Mouse (Mus musculus) heart, postnatal 14 days (tissue): ENCODE measurements at regions not wholly inside any gene's neighbourhood (a gene's known extent, or its start where the extent isn't known, plus 50 kb on each side); places are given as distances from the start of the nearest gene placed in this dataset.

ENCODE experiments used
- DNase-seq, 2 experiments: peaks; one replicate each; pipeline ENCODE4 v3.0.0; 2021 to 2022
- intact Hi-C: fragments of 180-260 bp; cut with DNase I; formaldehyde crosslinking; loops from one replicate; pipeline ENCODE4 v1.15.1; 2025

DNA sequence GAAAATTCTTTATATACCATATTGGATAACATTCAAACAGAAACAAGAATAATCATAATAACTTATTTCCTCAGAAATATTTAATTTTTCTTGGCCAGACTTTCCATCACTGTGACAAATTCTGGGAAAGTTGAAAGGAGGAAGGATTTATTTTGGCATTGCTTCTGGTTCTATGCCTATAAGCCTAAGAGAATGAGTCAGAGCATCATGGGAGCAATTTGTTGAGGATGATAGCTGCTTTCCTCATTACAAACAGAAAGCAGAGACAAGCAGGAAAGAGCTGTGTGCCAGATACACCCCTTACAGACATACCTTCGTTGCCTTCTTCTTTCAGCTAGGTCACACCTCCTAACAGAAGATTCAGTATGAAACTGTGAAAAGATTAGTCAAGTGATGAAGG is 115.3 kb downstream of the Rgs21 start:
- intact Hi-C loops, result no loop called here
- DNase-seq, result no peak

DNA sequence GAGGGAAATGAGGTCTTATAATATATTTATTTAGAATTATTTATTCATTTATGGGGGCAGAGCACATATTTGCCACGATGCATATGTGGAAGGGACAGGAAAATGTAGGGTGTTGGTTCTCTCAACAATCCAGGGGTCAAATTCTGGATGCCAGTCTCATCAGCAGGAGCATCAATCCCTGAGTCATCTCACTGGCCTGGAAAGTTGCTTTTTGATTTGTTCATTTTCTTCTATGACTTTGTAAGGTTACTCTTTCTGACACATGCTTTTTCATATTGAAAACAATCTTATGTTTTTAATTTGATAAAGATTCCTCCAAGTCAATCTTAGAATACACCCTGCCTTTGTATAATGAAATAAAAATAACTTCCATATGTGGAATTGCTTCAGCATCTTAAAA is 115.7 kb downstream of the Rgs21 start:
- intact Hi-C loops, result no loop called here
- no peak for DNase-seq

DNA sequence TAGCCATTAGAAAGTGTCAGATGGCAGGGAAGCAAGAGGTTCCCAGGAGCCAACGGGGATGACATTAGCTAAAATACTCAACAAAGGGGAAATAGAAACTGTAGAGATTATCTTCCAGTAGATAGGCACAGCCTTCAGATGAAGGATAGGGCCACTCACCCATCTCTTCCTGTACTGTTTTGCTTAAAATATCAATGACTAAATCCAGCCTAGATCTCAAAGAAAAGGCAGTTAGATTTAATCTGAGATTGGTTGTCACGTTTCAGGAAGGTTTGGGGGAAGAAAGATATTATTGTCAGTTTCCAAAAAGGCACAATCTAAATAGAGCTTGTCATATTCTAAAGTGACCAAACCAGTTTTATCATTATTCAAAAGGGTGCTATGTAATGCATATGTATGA is 130.8 kb downstream of the Rgs21 start:
- intact Hi-C loops, result no loop called here
- DNase-seq, result no peak

DNA sequence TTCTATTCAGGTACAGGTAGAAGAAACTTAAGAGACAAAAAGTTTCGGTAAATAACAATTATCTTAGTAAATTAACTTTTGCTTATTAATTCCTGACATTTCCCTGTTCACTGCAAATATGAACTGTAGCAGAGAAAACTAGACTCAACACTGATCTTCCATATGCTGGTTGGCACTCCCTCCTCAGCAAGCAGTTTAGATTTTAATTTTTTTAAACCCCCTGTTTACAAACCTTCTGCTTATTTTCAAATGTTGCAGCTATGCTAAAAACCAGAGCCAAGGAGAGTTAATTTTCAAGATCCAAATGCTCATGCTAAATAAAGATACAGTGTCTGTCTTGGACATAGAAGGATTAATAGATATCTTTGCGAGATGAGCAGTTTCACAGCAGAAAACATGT is 134.7 kb downstream of the Rgs21 start:
- intact Hi-C loops, result no loop called here
- no peak for DNase-seq

DNA sequence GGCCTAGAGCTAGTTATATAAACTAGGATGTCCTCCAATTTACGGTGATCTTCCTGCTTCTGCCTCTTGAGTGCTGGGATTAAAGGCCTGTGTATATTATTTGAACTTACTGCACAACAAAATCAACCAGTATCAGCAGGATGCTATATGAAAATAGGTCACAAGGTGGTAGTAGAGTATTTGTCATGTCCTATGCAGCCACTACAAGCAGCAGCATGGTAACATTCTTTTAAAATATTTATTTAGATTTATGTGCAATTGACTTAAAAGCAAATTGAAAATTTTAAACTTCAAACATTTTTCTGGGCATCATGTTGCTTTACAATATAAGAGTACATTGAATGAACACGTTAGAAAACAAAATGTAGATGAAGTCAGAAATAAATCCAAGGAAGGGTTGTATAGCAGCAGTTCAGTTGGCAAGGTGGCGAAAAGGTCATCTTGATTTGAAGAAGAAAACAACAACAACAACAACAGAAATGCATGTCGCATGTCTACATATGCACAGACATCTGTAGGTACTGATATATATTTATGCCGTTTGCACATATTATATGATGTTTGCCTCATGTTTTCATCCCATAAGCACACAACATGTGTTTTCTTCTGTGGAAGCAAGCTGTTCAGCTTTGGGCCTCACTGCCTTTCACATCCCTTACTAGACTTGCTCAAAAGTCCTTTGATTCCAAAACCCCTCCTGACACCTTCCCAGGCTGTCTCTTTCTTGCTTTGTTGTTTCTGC is 135.8 kb downstream of the Rgs21 start:
- DNase-seq, result no peak
- intact Hi-C loops, result no loop called here

DNA sequence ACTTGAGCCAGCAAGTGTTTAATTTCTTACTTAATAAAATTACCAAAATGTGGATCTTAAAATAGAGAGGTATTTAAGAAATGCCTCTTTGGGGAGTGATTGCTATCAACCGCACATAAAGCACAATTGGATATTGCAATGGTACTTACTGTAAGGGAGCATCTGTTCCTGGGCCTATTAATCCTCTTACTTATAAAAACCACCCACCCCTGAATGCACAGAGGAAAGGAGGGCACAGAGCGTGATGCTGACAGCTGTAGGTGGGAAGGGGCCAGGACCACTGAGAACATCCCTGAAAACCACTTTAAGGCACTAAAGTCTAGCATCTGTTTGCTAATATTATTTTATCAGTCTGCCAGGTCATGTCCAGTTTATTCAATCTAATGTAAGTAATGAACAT is 146.1 kb downstream of the Rgs21 start:
- no peak for DNase-seq
- intact Hi-C loops, result loop anchor here (10.0 kb wide), 1 partner anchor 713 kb away; no protein-coding TSS in a partner anchor

DNA sequence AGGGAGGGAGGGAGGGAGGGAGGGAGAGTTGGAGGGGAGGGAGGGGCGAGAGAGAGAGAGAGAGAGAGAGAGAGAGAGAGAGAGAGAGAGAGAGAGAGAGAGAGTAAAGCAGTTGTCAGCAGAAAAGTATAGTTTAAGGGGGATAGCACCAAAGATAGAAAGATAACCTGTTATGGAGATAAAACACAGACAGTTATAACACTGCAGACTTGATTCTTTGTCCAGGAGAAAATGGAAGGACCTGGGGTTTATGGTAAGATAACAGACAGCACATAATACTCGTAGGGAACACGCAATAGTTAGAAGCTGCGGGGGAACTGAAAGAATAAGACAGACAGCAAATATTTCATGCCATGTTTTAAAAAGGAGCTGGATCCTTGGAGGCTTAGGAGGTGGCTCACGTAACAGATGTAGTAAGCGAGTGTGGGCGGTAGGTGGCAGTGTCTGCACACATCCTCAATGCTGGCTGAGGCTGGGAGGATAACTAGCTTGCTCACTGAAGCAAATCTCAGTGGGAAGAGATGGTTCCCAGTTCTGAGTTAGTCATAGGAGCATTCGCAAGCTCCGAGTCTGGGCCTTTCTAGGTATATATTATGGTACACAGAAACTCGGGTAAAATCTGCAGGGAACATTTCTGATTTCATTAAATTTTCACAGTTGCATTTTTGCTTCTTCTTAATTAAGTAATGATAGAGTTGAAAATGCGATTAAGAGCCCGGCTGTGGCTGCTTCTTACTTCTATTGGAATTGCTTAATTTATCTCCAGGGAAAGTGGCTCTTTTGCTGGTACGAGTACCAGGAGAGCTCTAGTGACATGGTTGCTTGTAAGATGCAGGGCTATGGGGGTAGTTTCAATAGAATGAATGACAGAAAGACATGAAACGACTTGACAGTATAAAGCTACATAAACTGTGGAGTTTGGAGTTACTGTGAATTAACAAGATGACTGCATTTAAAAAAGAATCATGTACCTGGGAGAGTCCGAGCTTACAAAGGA is 157.6 kb upstream of the Rgs1 start:
- peak; percentile 72 to 83 for DNase-seq
- intact Hi-C loops, result no loop called here

DNA sequence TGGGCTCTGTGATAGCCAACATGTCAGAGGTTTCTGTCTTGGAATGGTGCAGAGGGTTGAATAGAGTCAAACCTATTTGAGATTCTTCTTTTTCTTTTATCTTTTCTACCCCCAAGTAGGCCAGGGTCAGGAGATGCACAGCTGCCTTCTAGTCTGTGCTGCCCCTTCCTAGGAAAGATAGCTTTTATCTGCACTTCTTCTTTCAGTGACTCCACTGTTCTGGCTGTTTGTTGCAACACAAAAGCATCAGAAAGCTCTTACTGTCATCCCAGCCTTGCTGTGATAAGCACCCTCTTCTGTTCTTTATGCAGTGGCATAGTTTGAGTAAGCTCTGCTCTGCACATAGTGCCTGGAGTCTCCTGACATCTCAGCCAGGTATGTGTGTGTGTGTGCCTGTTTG is 156.7 kb upstream of the Rgs1 start:
- intact Hi-C loops, result no loop called here
- DNase-seq, result no peak

DNA sequence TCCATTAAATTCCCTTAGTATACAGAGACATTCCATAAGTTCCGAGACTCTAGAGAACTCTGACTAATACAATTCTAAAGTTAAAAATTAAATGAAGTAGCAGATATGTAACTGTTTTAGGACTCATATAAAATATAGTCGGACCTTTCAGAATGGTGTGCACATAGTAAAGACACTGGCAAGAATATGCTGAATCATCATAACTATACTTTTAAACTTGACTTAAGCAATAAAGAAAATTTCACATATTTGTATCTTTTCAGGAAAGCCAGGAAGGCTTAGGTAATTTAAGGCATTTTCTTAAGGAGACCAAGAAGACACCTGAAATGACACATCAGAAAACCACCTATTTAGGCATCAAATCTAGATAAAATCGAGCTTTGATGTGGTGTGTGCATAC is 156.0 kb upstream of the Rgs1 start:
- intact Hi-C loops, result no loop called here
- no peak for DNase-seq

DNA sequence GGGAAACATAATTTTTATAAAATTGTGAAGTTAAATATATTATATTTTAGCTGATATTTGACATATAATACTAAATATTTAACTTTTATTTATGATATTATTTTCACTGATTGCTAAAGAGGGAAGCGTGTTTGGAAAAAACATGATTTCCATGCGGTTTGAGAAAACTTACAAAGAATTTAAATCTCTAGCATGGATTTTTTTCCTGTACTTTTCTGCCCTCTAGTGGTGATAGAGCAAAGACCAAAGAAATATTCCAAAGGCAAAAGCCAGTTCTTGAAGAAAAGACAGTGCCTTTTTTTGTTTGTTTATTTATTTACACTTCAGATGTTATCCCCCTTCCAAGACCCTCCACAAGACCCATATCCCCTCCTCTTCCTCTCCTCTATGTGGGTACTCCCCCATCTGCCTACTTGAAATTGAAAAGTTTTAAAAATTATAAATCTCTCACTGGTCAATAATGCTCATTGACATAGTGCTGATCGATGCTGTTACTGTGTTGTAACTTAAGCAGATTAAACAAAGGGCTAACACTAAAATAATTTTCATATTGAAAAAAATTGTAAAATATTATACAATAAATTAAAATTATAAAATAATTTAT is 131.1 kb upstream of the Rgs1 start:
- intact Hi-C loops, result loop anchor here (5.0 to 10.0 kb wide), 4 partner anchors 138 to 578 kb away; no protein-coding TSS in a partner anchor
- no peak for DNase-seq

DNA sequence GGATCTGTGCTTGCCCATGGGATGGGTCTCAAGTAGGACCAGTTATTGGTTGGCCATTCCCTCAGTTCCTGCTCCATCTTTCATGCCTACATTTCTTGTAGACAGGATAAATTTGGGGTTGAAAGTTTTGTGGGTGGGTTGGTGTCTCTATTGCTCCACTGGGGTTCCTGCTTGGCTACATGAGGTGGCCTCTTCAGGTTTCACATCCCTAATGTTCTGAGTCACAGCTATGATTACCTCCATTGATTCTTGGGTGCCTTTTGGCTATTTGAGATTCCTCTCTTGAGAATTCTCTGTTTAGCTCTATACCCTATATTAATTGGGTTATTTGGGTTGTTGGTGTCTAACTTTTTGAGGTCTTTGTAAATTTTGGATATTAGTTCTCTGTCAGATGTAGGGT is 125.1 kb upstream of the Rgs1 start:
- intact Hi-C loops, result loop anchor here (10.0 kb wide), 1 partner anchor 359 kb away; no protein-coding TSS in a partner anchor
- DNase-seq, result no peak

DNA sequence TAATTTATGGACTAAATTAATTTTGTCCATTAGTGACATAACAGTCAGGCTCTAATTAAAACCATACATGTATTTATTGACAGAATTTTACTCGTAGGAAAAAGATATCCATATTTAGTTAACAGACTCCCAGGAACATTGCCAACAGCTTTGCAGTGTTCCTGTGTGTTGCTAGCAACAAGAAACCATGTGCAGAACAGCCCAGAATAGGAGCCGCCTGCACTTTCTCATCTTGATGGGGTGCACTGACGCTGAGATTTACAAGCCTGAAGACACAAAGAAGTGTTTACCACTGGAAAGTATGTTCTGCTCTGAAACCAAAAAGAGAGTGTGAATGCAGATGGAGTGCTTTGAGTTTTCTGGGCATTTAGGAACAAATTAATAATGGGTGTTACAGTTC is 118.5 kb upstream of the Rgs1 start:
- peak; percentile 6 to 28 for DNase-seq
- intact Hi-C loops, result no loop called here

DNA sequence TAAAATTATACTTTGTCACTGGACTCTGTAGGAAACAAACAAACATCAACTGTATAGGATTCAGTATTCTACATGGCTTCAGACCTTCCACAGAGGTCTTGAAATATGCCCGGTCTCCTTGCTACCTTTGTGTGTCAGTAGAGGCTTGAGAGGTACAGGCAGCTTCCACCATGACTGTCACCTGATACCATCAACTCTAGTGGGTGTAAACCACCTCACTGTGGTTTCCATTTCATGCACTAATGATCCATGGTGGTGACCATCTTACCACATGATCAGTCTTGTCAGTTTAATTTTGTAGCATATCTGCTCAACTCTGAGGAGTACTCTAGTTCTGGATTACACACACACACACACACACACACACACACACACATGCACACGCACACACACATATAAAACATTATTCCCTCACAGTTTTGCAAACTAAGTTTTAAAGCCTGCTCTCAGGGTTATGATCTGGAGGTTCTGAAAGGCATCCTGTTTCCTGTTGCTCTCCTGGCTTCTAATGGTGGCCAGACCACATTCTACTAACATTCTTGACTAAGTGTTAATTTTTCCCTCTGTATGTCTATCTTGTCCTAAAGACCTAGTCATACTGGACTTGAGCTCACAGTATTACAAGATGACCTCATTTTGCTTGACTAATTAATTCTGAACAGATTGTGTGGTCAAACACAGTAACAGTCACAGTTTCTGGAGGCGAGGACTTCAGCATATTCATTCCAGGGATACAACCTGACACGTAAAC is 106.7 kb upstream of the Rgs1 start:
- DNase-seq, result no peak
- intact Hi-C loops, result no loop called here

DNA sequence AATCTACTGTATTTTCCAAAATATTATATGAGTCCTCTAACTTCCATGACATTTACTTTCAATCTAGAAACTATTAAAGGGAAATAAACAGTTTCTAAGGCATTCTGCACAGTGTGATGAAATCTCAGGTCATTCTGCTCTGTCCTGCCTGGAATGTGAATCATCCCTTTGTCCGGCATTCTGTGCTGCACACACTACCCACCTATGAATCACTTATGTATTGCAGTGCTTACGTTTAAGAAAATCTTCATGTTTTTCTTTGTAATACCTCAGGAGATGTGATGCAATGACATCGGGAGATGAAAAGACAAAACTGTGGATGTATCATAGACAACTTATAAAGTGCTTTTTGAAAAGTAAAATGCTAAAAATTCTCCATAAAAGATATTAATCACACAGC is 106.0 kb upstream of the Rgs1 start:
- intact Hi-C loops, result no loop called here

DNA sequence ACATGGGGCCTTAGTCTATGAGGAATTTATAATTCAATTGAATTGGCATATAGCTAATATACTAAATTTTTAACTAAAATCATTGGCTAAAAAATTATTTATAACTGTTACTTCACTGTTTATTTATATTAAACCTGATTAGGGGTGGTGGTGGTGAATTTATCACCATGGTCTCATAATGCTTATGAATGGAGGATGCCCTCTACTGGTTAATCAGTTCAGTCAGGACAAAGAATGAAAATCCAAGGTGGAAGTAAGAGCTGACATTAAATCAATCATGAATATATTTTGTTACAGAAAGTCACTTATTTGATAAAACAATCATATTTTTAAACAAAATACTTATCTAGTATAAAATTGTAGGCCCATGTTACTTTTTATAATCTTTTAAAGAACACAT is 104.3 kb upstream of the Rgs1 start:
- DNase-seq, result no peak
- intact Hi-C loops, result loop anchor here (2.0 kb wide), 1 partner anchor 111 kb away; no protein-coding TSS in a partner anchor

More for the DNA sequence above, 106.0 kb upstream of the Rgs1 start:
- no peak for DNase-seq

DNA sequence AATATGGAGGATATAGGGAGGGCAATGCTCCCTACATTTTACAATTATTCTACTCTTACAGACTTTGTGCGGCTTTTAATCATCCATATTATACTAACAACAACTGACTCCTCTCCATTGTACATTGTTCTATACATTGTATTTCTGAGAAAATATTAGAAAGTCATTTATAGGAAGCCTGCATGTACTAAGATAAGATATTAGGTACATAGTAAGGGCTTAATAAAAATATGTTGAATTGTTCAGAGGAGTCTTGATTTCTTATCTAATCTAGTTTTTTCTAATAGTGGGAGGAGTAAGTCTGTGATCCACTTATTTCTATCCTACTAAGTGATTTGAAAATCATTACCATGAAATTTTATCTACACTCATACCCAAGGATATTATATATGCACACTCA is 94.8 kb upstream of the Rgs1 start:
- intact Hi-C loops, result no loop called here
- DNase-seq, result no peak

DNA sequence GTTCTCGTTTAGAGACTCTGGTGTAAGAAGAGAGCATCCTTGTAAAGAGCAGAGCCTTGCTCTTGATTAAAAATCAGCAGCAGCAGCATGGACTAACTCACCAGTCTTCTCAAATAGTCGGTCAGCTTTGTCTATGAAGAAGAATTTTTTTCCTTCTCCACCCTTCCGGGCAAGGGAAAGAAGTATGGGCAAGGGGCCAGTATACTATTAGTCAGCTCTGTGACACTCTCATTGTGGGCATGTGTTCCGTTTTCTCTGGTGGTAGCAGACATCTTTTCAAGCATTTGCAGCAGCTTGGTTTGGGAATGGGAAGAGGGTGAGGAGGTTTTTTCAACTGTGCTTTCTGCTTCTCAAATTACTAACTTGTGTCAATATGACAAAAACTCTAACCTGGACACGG is 94.3 kb upstream of the Rgs1 start:
- no peak for DNase-seq
- intact Hi-C loops, result no loop called here

DNA sequence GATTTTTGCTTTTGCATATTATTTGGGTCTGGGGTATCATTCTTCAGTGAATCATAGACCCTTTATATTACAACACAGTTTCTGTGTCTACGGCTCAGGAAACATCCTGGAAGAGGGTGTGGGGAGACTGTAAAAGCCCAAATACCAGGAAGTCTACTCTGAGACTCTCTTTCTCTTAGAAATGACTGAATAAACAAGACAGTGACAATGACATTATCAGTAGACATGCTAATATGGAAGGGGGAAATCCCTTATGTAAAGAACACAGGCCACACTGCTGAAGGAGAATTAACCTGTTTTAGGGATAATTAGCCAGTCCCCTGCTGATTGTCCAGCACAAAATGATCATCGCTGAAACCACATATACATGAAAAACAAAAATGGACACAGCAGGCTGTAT is 88.5 kb upstream of the Rgs1 start:
- DNase-seq, result no peak
- intact Hi-C loops, result no loop called here

DNA sequence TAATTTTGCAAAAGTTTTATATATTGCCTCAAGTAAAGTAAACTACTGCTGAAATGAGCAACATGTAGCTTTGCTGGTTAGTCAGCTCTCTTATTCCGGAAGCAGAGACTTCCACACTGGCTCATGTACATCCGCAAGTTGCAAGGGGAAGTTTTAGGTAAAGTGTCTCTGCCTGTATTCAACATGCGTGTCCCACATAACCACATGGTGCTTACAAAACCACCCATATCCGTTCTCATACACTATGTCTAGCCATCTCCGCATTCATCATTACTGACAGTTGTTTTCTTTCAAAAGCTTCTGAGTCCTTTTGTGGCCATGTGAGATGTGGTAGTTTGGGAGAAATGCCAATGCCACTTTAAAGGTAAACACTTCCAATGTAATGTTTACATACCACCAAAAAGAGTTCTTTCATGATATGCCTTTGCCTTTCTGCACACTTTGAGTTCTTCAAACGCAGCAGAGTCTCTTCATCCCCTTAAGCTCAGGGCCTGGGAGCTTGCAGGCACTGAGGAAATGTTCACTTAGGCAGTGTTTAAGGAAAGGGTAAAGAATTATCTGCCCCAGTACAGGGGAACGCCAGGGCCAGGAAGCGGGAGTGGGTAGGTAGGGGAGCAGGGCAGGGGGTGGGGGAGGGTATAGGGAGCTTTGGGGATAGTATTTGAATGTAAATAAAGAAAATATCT is 81.5 kb upstream of the Rgs1 start:
- intact Hi-C loops, result no loop called here
- no peak for DNase-seq

DNA sequence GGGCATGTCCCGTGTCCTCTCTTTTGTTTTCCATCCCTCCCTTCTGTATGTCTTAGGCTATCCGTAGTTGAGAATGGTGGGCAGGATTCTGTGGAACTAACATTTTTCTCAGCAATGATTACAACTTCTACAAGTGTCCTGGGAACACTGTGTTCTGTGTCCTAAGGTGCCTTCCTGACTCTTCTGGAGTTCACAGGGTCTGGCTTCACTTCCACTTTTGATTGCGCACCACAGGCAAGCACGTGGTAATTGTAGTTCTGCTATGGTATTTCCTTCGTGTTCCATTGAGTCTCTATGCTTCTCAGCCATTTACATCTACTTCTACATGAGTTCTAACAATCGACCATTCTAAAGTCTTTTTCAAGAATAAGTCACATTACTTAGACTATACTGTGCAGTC is 70.4 kb upstream of the Rgs1 start:
- DNase-seq, result no peak
- intact Hi-C loops, result no loop called here
